Mouse (Mus musculus): ENCODE results near the gene Obscn.

- TF ChIP-seq CTCF (IDR thresholded peaks at IDR 0.05; ENCODE audit: low read depth, low read length) (no peak), POLR2AphosphoS5 (IDR thresholded peaks at IDR 0.05; ENCODE audit: insufficient replicate concordance, low read depth, low read length) (no peak; the same call in 1 of the 2 replicates), TAL1 (conservative IDR thresholded peaks at IDR 0.05; ENCODE audit: low read depth, low read length) (no peak), GATA1 (IDR thresholded peaks at IDR 0.05; ENCODE audit: borderline replicate concordance, low read length) (no peak)
Observed at GRCm38 (mm10) chr11:58957226-58957914, 178.8 kb downstream of the Obscn start.
